Mouse (Mus musculus) cerebellum, adult (tissue): ENCODE measurements around the gene Ewsr1.

Experiments used
- ATAC-seq: cut with Nextera tagmentation; 2 replicates; pipeline ENCODE4 v1.9.2; 2017; ENCODE audit warnings: mild to moderate bottlenecking, moderate library complexity, mixed read lengths; ENCODE audit not compliant: insufficient number of reproducible peaks, low FRiP score, low TSS enrichment

Gene Ewsr1

DNA sequence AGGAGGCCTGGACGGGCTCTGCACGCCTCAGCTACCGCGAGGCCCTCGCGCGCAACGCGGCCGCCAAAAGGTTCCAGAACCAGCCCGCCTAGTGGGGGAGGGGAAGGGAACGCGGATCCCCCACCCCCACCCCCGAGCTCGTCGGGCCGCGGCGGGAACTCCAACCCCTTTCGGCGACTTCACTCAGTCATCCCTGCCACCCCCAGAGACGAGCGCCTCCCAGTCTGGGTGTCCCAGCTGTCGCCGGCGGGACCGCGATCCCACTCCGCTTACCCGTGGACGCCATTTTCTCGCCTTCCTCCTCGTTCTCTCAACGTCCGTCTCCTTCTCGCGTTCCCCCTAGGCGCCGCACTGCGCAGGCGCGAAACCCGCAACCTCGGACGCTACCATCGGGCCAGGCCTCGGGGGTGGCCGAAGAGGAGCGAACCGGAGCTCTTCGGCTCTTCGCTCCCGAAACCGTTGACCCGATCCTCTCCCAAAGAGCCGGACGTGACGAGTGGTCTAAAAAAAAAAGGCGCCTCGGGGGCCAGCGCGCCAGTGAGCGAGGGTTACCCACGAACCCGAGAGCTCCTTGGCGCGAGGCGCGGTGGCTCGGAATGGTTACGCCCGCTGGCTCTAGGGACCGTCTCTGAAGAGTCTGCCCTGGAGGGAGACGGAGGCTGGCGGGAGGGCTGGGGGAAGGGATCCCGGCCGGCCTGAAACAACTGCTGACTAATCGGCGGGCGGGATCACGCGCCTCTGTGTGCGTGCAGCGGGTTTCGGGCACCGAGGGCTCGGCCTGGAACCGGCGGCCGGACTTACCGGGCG, at the start of gene Ewsr1, which contains the start of gene Rhbdd3:
TSS of gene Ewsr1 (minus strand) at position 531 of the 807 bp plus-strand sequence.
TSS of gene Rhbdd3 (plus strand) at position 191 of the 807 bp plus-strand sequence.
- ATAC-seq: peak; percentile 82

DNA sequence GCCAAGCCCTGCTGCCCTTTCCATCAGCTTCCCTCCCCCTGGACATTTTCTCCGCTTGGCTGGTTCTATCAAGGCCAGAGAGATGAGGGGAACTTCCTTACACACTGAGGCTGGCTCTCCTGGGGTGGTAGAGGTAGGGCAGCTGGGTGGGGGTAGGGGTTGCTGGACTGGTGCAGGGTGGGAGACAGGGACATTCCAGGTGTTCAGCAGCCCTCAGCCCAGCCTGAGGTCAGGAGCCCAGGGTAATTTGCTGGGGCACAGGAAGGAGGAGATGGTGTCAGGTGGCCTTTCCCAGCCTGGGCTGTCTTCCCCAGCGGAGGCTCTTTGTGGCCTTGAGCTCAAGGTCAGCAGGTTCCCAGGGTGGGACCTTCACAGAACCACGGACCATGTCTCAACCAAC, 46.5 kb upstream of the Ewsr1 start:
- no peak for ATAC-seq

DNA sequence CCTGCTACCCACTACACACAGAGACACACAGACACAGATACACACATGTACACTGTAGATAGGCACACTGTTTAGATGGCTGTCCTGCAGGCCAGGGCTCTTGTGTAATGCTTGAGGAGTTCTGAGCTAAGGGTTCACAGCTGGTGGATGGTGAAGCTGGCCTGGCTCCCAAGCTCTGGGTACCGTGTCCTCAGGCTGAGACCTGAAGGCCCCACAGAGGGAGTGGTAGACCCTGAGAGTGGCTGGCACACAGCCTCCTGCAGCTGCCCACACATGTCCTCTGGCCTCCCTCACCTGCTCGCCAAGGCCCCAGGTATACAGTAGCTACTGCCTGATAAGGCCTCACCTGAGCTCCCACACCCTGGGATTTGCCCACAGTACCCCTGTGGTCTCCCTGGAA, 42.9 kb upstream of the Ewsr1 start:
- ATAC-seq: no peak

DNA sequence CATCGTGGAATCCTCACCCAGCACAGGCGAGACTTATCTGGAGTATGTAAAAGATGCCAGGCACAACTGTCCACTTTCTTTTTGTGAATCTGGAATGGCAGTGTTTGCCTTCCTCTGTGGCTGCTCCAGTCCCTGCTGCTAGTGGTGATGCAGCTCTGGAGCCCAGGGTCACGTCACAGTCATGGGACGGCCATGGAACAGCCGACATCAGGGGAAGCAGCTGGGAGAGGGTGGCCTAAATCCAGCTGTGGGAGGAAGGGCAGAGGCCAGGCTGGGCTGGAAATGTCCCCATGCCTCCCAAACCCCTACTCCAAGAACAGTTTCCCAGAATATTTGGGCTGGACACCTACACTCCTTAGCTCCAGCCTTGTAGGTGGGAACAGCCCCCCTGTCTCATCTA, 42.2 kb upstream of the Ewsr1 start:
- no peak for ATAC-seq

DNA sequence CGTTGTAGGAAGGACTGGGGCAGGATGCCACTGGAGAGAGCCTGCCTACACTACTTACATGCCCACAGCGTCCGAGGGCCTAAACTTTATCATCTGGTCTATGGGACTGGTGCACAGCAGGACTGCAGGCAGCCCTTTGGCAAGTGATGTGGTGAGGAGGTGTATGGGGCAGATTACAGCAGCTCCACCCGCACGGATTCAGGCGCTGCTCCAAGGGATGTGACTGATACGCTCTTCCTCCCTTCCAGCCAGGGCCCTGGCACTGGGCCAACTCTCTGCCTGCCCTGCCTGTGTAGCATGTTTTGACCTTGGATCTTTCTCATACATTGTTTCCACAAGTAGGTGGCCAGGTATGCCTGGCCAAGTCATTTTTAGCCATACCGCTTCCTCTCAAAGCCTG, 41.6 kb upstream of the Ewsr1 start:
- peak; percentile 51; the same call in 1 of the 2 replicates for ATAC-seq

DNA sequence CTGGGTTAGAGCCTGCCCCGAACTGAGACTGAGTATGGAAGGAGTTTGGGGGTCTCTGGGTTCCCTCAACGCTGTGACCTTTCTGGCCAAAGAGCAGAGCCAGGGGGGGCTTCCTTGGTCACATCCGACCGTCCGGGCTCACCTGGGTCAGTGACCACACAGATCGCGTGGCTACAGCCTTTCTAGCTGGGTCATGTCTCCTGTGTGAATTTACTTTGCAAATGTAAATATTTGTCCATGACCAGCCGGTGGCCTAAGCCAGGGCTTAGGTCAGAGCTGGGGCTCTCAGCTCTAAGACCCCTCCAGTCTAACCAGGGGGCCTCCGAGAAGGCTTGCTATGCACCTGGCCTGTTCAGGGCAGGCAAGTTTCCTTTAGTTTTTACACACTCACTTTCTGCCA, 40.3 kb upstream of the Ewsr1 start:
- no peak for ATAC-seq

DNA sequence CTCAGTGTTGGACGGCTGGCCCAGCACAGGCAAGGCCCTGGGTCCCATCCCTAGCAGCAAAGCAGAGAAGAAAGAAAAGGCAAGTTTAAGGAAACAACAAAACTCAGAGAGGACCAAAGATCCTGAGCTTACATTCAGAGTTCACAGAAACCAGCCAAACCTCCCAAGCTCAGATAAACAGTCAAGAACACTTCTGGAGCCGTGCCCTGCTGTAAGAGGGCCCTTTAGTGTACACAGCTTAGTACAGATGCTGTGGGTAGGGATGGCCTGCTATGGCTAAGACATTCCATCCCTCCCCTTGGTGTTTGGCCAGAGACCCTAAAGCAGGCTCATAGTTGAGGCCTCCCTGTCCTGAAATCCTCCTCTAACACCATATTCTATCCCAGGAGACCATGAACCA, 39.6 kb upstream of the Ewsr1 start:
- ATAC-seq: no peak

DNA sequence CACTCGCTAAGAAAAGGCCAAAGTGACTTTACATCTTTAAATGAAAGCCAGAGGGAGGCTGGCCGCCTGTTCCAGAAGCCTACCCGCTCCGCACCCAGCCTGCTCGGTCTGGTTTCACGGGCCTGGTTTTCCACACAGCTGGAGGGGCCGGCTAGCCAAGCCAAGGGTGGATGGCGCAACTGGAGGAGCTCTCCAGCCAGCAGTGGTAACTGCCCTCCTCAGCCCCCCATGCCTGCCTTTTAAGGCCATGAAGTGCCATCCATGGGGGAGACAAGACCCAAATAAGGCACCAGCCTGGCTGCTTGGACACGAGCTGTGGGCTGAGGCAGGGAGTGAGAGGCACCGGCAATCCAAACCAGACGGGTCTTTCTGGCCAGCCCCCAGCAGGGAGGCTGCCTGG, 36.8 kb upstream of the Ewsr1 start:
- no peak for ATAC-seq

DNA sequence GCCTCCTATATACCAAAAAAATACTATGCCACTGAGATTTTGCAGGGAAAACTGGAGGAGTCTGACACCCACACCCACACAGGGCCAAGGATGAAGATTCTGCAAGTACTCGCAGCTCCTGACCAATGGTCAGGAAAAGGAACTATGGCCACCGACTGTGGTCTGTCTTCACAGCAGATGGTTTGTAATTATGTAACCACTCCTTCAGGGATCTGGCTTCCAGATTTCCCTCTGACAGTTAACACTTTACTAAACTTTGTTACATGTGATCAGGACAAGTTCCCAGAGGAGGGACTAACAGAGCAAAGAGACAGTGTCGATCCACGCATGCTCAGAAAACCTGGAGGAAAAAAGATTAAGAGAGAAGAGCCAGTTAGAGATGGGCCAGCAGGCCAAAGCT, 33.7 kb upstream of the Ewsr1 start:
- no peak for ATAC-seq

DNA sequence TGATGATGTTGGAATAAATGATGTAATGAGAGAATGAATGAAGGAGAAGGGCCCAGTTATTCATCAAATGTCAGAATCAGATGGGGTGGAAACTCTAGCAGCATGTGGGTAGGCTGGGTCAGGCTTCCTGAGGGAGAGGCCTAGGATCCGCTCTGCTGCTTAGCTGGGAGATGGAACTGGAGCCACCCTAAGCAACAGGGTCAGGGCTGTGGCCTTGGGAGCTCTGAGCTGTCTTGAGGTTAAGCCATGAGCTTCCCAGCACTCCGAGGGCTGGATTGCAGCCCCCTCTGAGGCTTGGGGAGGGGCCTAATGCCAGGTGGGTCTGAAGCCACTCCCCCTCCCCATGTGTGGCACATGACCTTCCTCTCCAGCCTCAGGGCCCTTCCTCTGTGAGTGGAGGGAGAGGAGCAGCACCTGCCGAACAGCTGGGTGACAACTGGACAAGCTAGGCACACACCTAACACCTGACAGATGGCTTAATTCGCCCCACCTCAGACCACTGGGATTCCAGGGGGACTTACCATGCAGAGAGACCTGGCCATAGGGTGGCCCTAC, 31.1 kb upstream of the Ewsr1 start:
- ATAC-seq: no peak

DNA sequence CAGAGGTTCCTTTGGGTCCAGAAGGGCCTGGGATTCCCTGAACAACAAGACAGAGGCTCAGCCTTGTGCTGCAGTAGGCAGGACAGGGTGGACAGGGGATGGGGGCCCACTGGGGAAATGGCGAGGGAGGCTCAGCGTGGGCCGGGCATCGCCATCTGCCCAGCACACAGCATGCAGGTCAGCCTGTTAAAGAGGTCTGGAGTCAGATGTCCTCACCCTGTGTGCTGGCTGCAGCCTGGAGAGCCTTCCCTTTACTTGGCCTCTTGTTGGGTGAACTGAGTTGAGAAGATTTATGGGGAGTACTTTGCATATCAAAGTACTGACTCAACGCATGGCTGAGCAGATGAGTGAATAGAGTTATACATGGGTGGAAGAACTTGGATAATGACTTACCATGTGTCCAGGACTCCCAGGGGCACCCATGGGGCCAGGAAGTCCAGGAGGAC, 30.0 kb upstream of the Ewsr1 start:
- ATAC-seq: peak; percentile 78; the same call in 1 of the 2 replicates

DNA sequence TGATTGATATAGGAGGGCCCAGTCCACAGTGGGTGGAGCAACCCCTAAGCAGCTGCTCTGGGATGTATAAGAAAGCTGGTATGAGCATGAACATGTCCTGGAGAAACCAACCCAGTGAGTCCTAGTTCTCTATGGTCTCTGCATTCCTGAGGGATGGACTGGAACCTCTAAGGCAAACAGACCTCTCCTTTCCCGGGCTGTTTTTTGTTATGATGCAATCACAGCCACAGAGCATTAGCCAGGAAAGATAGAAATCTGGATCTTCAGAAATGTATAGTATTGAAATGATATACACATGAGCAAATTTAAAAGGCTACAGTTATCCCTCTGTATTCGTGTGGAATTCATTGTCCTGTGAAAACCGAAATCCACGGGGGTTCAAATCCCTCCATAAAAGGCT, 26.6 kb upstream of the Ewsr1 start:
- no peak for ATAC-seq

DNA sequence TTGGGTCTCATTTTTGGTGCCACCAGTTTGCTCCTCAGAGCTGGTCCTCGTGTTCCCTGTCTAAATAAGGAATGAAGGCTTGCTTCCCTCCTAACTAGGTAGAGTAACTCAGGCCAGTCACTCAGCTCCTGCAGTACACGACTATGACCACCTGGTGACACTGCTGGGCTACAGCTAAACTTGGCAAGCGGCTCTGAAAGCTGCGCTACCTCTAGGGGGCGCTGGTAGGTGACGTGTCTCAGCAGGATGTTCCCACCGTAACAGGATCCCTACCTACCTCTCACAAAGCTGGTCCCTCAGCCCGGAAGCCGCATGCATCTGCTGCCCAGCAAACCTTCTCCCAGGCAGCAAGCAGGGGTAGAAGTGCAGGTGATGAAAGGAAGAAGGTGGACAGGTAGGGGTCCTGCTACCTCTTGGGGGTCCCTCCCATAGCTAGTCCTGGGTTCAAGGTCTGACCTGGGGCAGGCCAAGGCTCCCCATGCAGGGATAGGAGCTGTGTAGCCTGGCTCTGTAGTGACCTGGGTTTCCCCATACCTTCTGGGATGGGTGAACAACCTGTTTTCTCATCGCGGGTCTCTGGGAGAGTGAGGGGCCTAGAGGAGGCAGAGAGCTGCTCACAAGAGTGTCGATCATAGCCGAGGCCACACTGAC, 16.0 kb upstream of the Ewsr1 start:
- ATAC-seq: peak; percentile 58; the same call in 1 of the 2 replicates

DNA sequence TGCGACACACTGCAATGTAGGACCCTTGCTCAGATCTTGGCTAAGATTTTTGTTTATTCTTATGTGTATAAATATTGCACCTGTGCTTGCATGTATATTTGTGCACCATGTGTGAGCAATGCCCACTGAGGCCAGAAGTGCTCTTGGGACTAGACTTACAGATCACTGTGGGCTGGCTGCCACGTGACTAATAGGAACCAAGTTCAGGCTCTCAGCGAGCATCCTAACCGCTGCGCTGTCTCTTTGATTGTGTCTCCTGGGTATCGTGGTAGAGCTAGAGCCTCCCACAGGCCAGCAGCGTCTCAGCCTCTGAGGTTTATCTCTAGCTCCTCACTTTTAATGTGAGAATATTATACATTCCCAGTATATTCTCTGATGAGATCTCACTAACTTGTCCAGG, 14.6 kb upstream of the Ewsr1 start:
- no peak for ATAC-seq

DNA sequence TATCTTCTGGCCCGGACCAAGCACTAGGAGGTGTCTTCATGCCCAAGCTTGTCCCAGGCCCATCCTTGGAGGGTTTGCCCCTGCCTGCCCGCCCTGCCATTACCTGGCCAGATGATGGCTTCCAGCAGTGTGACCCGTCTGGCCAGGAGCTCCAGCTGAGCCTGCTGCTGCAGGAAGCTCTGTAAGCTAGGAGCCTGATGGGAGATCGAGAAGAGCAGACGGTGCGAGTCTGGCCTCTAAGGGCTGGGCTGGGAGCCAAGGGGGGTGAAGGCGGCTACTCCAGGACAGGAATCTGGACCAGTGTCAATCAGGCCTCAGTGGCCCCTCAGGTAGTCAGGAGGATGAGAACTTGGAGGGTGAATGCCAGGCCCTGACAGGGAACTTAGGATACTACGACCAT, 10.4 kb upstream of the Ewsr1 start:
- ATAC-seq: no peak

DNA sequence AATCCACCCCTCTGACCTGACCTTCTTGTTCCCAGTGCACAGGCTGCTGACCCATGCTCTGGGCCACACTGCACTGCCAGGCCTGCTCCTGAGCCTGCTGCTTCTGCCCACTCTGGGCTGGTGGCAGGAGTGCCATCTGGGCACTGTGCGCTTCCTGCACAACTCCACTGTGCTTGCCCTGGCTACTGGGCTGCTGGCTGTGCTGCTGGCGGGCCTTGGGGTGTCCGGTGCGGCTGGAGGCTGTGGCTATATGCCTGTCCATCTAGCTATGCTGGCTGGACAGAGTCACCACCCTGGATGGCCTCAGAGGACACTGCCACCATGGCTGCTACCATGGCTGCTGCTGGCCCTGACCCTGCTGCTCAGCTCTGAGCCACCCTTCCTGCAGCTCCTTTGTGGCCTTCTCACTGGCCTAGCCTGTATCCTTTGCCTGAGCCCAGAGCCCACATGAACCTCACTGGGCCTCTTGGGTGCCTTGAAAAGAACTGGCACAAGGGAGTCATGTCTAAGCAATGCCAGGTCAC, 5.0 kb upstream of the Ewsr1 start:
- no peak for ATAC-seq

DNA sequence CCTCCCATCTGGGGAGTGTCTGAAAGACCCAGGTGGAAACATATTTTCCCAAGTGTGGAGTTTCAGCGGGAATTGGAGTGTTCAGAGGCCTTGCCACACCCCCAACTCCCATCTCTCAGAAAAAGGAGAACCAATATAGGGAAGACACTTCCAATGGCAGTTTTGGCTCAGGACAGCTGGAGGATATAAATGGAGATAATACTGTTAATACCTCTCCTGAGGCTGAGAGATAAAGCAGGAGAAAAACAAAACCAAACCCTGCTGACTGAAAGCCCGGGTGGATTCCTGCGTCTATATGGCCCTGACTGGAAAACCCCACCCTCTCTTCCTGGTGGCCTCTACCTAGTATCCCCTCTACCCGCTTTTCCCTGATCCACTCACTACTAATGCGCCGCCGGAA, 3.3 kb upstream of the Ewsr1 start:
- ATAC-seq: no peak

DNA sequence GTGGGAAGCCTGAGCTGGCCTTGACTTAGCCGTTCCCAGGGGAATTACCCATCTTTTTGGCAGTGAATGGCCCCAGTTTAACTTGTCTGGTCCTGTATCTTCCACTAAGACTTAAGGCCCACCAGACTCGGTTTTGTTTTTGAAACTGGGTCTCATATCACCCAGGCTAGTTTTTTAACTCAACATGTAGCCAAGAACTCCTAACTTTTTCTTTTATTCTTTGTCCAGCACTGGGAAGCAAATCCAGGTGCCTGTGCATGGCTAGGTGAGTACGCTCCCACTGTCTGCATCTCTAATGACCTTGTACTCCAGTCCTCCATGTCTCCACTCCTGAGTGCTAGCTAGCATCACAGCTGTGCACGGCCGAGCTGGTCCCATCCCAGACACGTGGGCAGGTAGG, 2.6 kb upstream of the Ewsr1 start:
- no peak for ATAC-seq

DNA sequence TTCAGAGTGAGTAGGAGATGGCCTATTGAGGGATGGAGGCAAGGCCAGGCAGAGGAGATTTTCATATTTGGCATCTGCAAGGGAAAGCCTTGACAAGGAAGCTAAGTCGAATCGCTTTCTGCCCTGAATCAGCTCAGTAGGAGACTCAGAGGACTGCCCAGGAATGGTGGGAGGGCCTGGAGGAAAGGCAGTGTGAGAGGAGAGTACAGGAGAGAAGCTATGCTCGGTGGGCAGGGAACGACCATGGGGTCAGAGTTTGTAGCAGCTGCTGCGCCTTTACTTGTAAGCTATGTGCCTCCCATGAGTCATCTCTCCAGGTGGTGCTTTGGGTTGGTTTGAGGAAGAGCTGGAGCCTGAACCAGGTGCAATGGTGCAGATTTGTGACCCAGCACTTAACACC, 1.7 kb upstream of the Ewsr1 start:
- no peak for ATAC-seq

DNA sequence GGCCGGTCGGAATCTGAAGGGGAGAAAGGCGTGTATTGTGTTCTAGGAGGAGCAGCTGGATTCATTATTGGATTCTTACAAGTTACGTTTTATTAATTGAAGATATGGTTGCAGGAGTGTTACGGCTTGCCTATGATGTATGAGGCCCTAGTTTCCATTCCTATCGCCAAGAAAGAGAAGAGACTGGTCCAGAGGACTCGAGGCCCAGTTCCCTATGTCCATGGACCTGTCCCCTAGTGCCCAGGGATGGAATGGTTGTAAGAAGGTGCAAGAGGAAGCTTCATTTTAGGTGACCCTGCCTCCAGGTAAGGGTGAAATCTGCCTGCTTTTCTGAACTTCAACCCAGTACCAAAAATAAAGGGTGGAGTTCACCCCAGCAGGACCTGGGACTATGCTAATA, 1.2 kb upstream of the Ewsr1 start:
- ATAC-seq: no peak

DNA sequence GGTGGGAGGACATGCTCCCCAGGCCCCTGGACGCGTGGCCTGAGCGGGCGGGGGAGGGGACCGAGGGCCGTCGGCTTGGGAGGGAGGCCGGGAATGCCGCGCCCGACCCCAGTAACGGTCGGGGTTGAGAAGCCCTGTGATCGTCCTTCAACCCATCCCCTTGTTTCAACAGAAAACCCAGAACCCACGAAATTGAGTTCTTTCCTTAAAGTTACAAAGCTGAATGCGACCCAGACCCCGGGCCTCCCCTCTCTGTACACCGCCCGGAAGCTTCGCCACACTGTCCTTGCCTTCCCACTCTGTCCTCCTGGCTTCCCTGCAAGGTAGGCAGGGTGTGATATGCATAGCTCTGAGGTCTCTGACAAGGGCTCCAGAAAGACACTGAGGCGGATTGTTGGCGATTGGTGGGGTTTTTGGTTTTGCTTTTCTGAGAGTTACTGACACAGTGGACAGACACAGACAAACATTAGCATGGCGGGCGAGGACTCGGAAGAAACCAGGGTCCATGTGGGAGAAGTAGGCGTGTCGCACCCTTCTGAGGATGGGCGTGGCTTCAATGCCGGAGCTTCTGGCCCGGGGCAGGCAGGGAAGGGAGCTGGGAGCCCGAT, 614 bp upstream of the Ewsr1 start:
- peak; percentile 21; the same call in 1 of the 2 replicates for ATAC-seq
